Mouse (Mus musculus) embryo, embryonic 11 days (tissue): Measurements from ENCODE around the gene Cyp2j5.
"Not testable (repeated sequence)": the region's sequence is repeated elsewhere in the genome, so short reads cannot be mapped to it uniquely, and the experiment has no call there.

Source experiments
- DNase-seq: peaks from one replicate; pipeline ENCODE4 v3.0.0-alpha.2; 2015

Gene Cyp2j5

GRCm38 (mm10) chr4:96663991-96664390 lies at the start of gene Cyp2j5:
Gene Cyp2j5 (minus strand): TSS chr4:96664154.
- DNase-seq, result no peak

GRCm38 (mm10) chr4:96705281-96705951 lies 41.5 kb upstream of the Cyp2j5 start:
- DNase-seq, result peak; percentile 70

- no peak for DNase-seq
These were observed 34.2 kb upstream of the Cyp2j5 start for GRCm38 (mm10) chr4:96698218-96698561.

GRCm38 (mm10) chr4:96697511-96698217 lies 33.7 kb upstream of the Cyp2j5 start:
- peak; percentile 22 for DNase-seq

GRCm38 (mm10) chr4:96696614-96697360 lies 32.8 kb upstream of the Cyp2j5 start:
- peak; percentile 85 for DNase-seq

- peak; percentile 7 for DNase-seq
These were observed 23.4 kb upstream of the Cyp2j5 start for GRCm38 (mm10) chr4:96687358-96687803.

- peak; percentile 45 for DNase-seq
These were observed 19.5 kb upstream of the Cyp2j5 start for GRCm38 (mm10) chr4:96683474-96683873.

GRCm38 (mm10) chr4:96680966-96681365 lies 17.0 kb upstream of the Cyp2j5 start:
- DNase-seq, result no peak

- DNase-seq, result peak; percentile 5
These were observed 16.3 kb upstream of the Cyp2j5 start for GRCm38 (mm10) chr4:96680233-96680632.

- no peak for DNase-seq
These were observed 907 bp upstream of the Cyp2j5 start for GRCm38 (mm10) chr4:96664668-96665454.

GRCm38 (mm10) chr4:96635455-96635854 lies 28.5 kb downstream of the Cyp2j5 start:
- DNase-seq, result no peak

- DNase-seq, result no peak
These were observed 41.5 kb downstream of the Cyp2j5 start for GRCm38 (mm10) chr4:96622474-96622873.

- no peak for DNase-seq
These were observed 72.2 kb downstream of the Cyp2j5 start for GRCm38 (mm10) chr4:96591791-96592150.

- peak; percentile 68 for DNase-seq
These were observed 72.8 kb downstream of the Cyp2j5 start, which contains the start of gene Cyp2j9 for GRCm38 (mm10) chr4:96590911-96591790. Gene Cyp2j9 (minus strand): TSS chr4:96591578.

- peak; percentile 2 for DNase-seq
These were observed 82.4 kb downstream of the Cyp2j5 start for GRCm38 (mm10) chr4:96581425-96582088.

- DNase-seq, result not testable (repeated sequence)
These were observed 83.6 kb downstream of the Cyp2j5 start for GRCm38 (mm10) chr4:96580351-96580750.
